Mouse (Mus musculus) T-helper 2 cell (primary cell): ENCODE data around the gene Ube2n.

Experiments used
- in situ Hi-C: fragments of 300-600 bp; cut with MboI, MseI; formaldehyde crosslinking; loops from one replicate; pipeline ENCODE4 v1.15.1; 2025; ENCODE audit warnings: high pct_unique_total_duplicates

Gene Ube2n

GRCm38 (mm10) chr10:95552326-95552725 lies 37.4 kb downstream of the Ube2n start:
- in situ Hi-C loops, result loop anchor here (5.0 kb wide), 2 partner anchors 310 to 345 kb away; no protein-coding TSS in a partner anchor

- in situ Hi-C loops, result no loop called here
Measured at GRCm38 (mm10) chr10:95555866-95556265, 40.9 kb downstream of the Ube2n start.

- in situ Hi-C loops, result no loop called here
Measured at GRCm38 (mm10) chr10:95557337-95557828, 42.4 kb downstream of the Ube2n start.

GRCm38 (mm10) chr10:95559426-95559825 lies 44.5 kb downstream of the Ube2n start:
- in situ Hi-C loops, result no loop called here

- in situ Hi-C loops, result loop anchor here (10.0 kb wide), 1 partner anchor 114 kb away; the partner anchor contains the start of gene Anapc15-ps
Measured at GRCm38 (mm10) chr10:95560394-95560983, 45.5 kb downstream of the Ube2n start.

GRCm38 (mm10) chr10:95561616-95562015 lies 46.7 kb downstream of the Ube2n start:
- in situ Hi-C loops, result loop anchor here (10.0 kb wide), 1 partner anchor 113 kb away; the partner anchor contains the start of gene Anapc15-ps

GRCm38 (mm10) chr10:95562395-95562794 lies 47.5 kb downstream of the Ube2n start:
- in situ Hi-C loops, result loop anchor here (10.0 kb wide), 1 partner anchor 112 kb away; the partner anchor contains the start of gene Anapc15-ps

- in situ Hi-C loops, result loop anchor here (10.0 kb wide), 1 partner anchor 112 kb away; the partner anchor contains the start of gene Anapc15-ps
Measured at GRCm38 (mm10) chr10:95562859-95563841, 48.2 kb downstream of the Ube2n start.

GRCm38 (mm10) chr10:95563851-95564845 lies 49.2 kb downstream of the Ube2n start, which contains the start of gene Nudt4:
Nudt4 (minus strand) TSS chr10:95564146.
- in situ Hi-C loops, result loop anchor here (10.0 kb wide), 1 partner anchor 111 kb away; the partner anchor contains the start of gene Anapc15-ps

- in situ Hi-C loops, result loop anchor here (10.0 kb wide), 1 partner anchor 109 kb away; the partner anchor contains the start of gene Anapc15-ps
Measured at GRCm38 (mm10) chr10:95565156-95565854, 50.4 kb downstream of the Ube2n start.

- in situ Hi-C loops, result loop anchor here (10.0 kb wide), 1 partner anchor 108 kb away; the partner anchor contains the start of gene Anapc15-ps
Measured at GRCm38 (mm10) chr10:95566786-95567185, 51.8 kb downstream of the Ube2n start.

GRCm38 (mm10) chr10:95567550-95567949 lies 52.6 kb downstream of the Ube2n start:
- in situ Hi-C loops, result loop anchor here (10.0 kb wide), 1 partner anchor 107 kb away; the partner anchor contains the start of gene Anapc15-ps

GRCm38 (mm10) chr10:95568016-95568415 lies 53.1 kb downstream of the Ube2n start:
- in situ Hi-C loops, result loop anchor here (10.0 kb wide), 1 partner anchor 107 kb away; the partner anchor contains the start of gene Anapc15-ps

GRCm38 (mm10) chr10:95569441-95569840 lies 54.5 kb downstream of the Ube2n start:
- in situ Hi-C loops, result loop anchor here (10.0 kb wide), 1 partner anchor 105 kb away; the partner anchor contains the start of gene Anapc15-ps

GRCm38 (mm10) chr10:95574994-95575393 lies 60.0 kb downstream of the Ube2n start:
- in situ Hi-C loops, result no loop called here

- in situ Hi-C loops, result no loop called here
Measured at GRCm38 (mm10) chr10:95575839-95576380, 61.0 kb downstream of the Ube2n start.

GRCm38 (mm10) chr10:95576876-95577566 lies 62.1 kb downstream of the Ube2n start:
- in situ Hi-C loops, result no loop called here

GRCm38 (mm10) chr10:95577567-95577950 lies 62.6 kb downstream of the Ube2n start:
- in situ Hi-C loops, result no loop called here

GRCm38 (mm10) chr10:95585554-95585953 lies 70.6 kb downstream of the Ube2n start:
- in situ Hi-C loops, result no loop called here
